Mouse (Mus musculus): Measurements from ENCODE around the gene Cfap65. TPM values are rescaled to one million over a fixed set of nuclear protein-coding genes. Genes with fewer than 3 reads are reported as not detected.

The Cfap65 gene
- polyA plus RNA-seq, 1 experiment from 2014 or later: not detected

DNA sequence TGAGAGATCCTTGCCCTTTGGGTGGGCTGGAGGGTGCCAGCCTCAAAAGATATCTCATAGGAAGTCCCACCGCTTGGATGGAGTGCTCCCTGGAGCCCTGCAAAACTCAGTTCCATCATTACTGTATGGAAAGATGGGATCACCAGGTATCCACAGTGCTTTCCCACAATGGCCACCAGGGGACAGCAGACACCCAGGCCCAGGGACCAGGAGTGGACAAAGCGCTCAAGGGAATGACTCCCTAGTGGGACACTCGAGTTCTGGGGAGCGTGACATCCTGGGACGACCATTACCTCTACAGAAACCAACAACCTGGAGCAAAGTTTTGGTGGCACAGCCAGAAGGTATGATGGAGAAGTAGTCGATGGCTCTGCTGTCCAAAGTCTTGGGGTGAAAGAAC is 8.7 kb downstream of the Cfap65 start:
- no peak overlapping the region for H3K9ac ChIP-seq
- 30% methylated on average over 6 of the region's 6 CpGs for WGBS
- H3K27ac ChIP-seq: no peak overlapping the region
- ATAC-seq (ENCODE audit: insufficient number of reproducible peaks, insufficient read depth, low FRiP score, low TSS enrichment, low read depth): no peak
- H3K4me3 ChIP-seq: no peak overlapping the region
- H3K4me2 ChIP-seq: no peak overlapping the region
- peaks cover 63% of the 10 kb centered on the region for H3K27me3 ChIP-seq
- no peaks in the 10 kb centered on the region for H3K4me1 ChIP-seq
- H3K9me3 ChIP-seq: no peaks in the 10 kb centered on the region
- H3K36me3 ChIP-seq: no peaks in the 10 kb centered on the region

DNA sequence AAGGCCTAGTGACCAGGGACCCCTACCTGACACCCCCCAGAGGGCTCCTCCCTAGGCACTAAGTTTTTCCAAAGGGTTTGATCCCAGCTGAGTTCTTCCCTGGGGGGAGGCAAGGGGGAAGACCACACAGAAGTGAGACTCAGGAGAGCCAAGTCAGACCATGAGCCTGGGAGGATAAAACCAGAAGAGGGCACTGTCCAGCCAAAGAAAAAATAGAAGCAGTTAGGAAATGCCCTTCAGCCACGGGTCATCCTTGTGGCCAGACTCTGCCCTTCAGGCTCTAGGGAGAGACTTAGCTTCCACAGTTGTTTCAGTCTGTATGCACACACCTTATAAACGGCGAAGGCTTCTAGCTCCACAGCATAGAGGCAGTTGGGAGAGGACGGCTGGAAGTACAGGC is 10.9 kb downstream of the Cfap65 start:
- ATAC-seq (ENCODE audit: insufficient number of reproducible peaks, insufficient read depth, low FRiP score, low TSS enrichment, low read depth): no peak
- WGBS: 58% methylated on average over 4 of the region's 4 CpGs
- Histone ChIP-seq H3K4me2 (no peak overlapping the region), H3K27me3 (peaks cover 48% of the 10 kb centered on the region), H3K27ac (no peak overlapping the region), H3K9me3 (no peaks in the 10 kb centered on the region), H3K9ac (no peak overlapping the region), H3K4me1 (no peaks in the 10 kb centered on the region), H3K36me3 (no peaks in the 10 kb centered on the region), H3K4me3 (no peak overlapping the region)

DNA sequence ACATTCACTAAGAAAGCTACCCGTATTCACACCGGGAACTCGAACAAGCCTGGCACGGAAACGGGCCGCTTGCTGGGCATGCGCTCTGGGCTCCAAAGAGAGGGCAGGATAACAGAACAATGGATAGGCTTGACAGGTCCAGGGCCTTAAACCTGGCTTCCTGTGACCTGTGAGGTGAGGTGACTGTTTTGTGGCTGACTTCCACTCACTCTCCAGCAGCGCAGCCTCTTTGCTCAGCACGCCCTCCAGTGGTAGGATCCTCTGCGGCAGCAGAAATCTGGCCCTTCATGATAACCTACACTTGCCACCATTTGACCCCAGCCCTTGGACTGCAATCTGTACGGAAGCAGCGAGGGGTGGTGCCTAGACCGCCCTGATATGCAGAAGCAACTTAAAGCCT is 19.7 kb downstream of the Cfap65 start:
- Histone ChIP-seq H3K36me3 (no peaks in the 10 kb centered on the region), H3K27me3 (peaks cover 35% of the 10 kb centered on the region), H3K4me1 (no peaks in the 10 kb centered on the region), H3K4me2 (0 out of 2 replicates have a peak overlapping the region, but pooled peaks have one; percentile 2), H3K27ac (no peak overlapping the region), H3K9ac (no peak overlapping the region), H3K9me3 (peaks cover 2% of the 10 kb centered on the region; the same call in 1 of the 2 replicates), H3K4me3 (no peak overlapping the region)
- WGBS: 26% methylated on average over 13 of the region's 13 CpGs
- ATAC-seq (ENCODE audit: insufficient number of reproducible peaks, insufficient read depth, low FRiP score, low TSS enrichment, low read depth): no peak

- no peak for ATAC-seq (ENCODE audit: insufficient number of reproducible peaks, insufficient read depth, low FRiP score, low TSS enrichment, low read depth)
- H3K9me3 ChIP-seq: no peaks in the 10 kb centered on the region
- H3K4me3 ChIP-seq: no peak overlapping the region
- peaks cover 97% of the 10 kb centered on the region for H3K27me3 ChIP-seq
- no peak overlapping the region for H3K4me2 ChIP-seq
- no peak overlapping the region for H3K9ac ChIP-seq
- H3K36me3 ChIP-seq: no peaks in the 10 kb centered on the region
- H3K27ac ChIP-seq: no peak overlapping the region
- peaks cover 18% of the 10 kb centered on the region for H3K4me1 ChIP-seq
- WGBS: 28% methylated on average over 6 of the region's 6 CpGs
These were observed 33.2 kb downstream of the Cfap65 start for GRCm38 (mm10) chr1:74902191-74902590.

- Histone ChIP-seq H3K4me2 (no peak overlapping the region), H3K4me1 (peaks cover 18% of the 10 kb centered on the region), H3K27ac (no peak overlapping the region), H3K9ac (no peak overlapping the region), H3K9me3 (no peaks in the 10 kb centered on the region), H3K36me3 (no peaks in the 10 kb centered on the region), H3K4me3 (no peak overlapping the region), H3K27me3 (peaks cover 99% of the 10 kb centered on the region)
- 2% methylated on average over 3 of the region's 3 CpGs for WGBS
- no peak for ATAC-seq (ENCODE audit: insufficient number of reproducible peaks, insufficient read depth, low FRiP score, low TSS enrichment, low read depth)
These were observed 33.7 kb downstream of the Cfap65 start for GRCm38 (mm10) chr1:74901686-74902085.

- no peaks in the 10 kb centered on the region for H3K9me3 ChIP-seq
- peaks cover 99% of the 10 kb centered on the region for H3K27me3 ChIP-seq
- H3K36me3 ChIP-seq: no peaks in the 10 kb centered on the region
- H3K27ac ChIP-seq: no peak overlapping the region
- H3K4me1 ChIP-seq: peaks cover 18% of the 10 kb centered on the region
- no peak for ATAC-seq (ENCODE audit: insufficient number of reproducible peaks, insufficient read depth, low FRiP score, low TSS enrichment, low read depth)
- under 1% methylated on average over 61 of the region's 66 CpGs for WGBS
- peak overlapping the region; percentile 37 for H3K4me3 ChIP-seq
- peak overlapping the region; percentile 54; the same call in 1 of the 2 replicates for H3K9ac ChIP-seq
- H3K4me2 ChIP-seq: peak overlapping the region; percentile 66
These were observed 34.8 kb downstream of the Cfap65 start for GRCm38 (mm10) chr1:74900341-74901285.

DNA sequence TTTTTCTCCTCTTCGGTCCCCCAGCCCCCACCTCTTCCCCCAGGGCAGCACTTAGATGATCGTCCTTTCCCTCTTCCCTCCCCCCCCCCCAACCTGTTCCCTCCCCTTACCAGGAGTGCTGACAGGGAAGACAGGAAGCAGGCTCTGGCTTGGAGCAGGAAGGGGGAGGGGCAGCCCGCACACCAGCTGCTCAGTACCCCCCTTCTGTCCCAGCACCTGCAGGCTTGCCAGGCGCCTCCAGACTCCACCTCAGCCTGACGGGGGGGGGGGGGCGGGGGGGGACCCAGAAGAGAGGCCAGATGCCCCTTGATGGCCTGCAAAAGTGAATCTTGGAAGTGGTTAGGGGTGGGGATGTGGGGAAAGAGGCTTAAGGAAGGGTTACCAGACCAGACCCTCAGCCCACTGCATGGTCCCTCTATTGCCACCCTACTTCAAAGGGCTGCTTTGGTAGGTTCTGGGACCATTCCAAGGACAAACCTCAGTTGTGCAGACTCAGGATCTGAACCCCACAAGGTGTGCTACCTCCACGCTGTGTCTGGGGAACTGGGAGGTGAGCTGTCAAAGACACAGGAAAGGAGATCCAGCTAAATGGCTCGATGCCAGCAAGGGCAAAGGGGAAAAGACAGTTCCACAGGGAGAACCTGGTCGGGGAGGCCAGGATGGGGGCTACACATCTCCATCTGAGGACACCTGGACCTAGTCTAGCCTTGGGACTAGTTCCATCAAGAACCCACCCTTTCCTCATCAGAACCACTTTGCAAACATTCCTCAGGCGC is 36.6 kb downstream of the Cfap65 start:
- Histone ChIP-seq H3K36me3 (no peaks in the 10 kb centered on the region), H3K9ac (no peak overlapping the region), H3K4me3 (no peak overlapping the region), H3K9me3 (no peaks in the 10 kb centered on the region), H3K4me1 (peaks cover 18% of the 10 kb centered on the region), H3K4me2 (no peak overlapping the region), H3K27me3 (peaks cover 100% of the 10 kb centered on the region), H3K27ac (no peak overlapping the region)
- no peak for ATAC-seq (ENCODE audit: insufficient number of reproducible peaks, insufficient read depth, low FRiP score, low TSS enrichment, low read depth)
- 8% methylated on average over 8 of the region's 10 CpGs for WGBS

- H3K27me3 ChIP-seq: peaks cover 100% of the 10 kb centered on the region
- whole genome bisulfite sequencing: 1% methylated on average over 7 of the region's 7 CpGs
- no peak for ATAC-seq (ENCODE audit: insufficient number of reproducible peaks, insufficient read depth, low FRiP score, low TSS enrichment, low read depth)
- H3K4me2 ChIP-seq: no peak overlapping the region
- no peaks in the 10 kb centered on the region for H3K36me3 ChIP-seq
- H3K9me3 ChIP-seq: no peaks in the 10 kb centered on the region
- no peak overlapping the region for H3K4me3 ChIP-seq
- peaks cover 19% of the 10 kb centered on the region for H3K4me1 ChIP-seq
- no peak overlapping the region for H3K9ac ChIP-seq
- no peak overlapping the region for H3K27ac ChIP-seq
These were observed 37.4 kb downstream of the Cfap65 start for GRCm38 (mm10) chr1:74897976-74898375.

- WGBS: 17% methylated on average over 4 of the region's 4 CpGs
- Histone ChIP-seq H3K4me3 (no peak overlapping the region), H3K9ac (no peak overlapping the region), H3K27me3 (peaks cover 100% of the 10 kb centered on the region), H3K36me3 (no peaks in the 10 kb centered on the region), H3K4me2 (no peak overlapping the region), H3K4me1 (peaks cover 11% of the 10 kb centered on the region), H3K27ac (no peak overlapping the region), H3K9me3 (no peaks in the 10 kb centered on the region)
- ATAC-seq (ENCODE audit: insufficient number of reproducible peaks, insufficient read depth, low FRiP score, low TSS enrichment, low read depth): no peak
These were observed 40.4 kb downstream of the Cfap65 start for GRCm38 (mm10) chr1:74894966-74895365.

DNA sequence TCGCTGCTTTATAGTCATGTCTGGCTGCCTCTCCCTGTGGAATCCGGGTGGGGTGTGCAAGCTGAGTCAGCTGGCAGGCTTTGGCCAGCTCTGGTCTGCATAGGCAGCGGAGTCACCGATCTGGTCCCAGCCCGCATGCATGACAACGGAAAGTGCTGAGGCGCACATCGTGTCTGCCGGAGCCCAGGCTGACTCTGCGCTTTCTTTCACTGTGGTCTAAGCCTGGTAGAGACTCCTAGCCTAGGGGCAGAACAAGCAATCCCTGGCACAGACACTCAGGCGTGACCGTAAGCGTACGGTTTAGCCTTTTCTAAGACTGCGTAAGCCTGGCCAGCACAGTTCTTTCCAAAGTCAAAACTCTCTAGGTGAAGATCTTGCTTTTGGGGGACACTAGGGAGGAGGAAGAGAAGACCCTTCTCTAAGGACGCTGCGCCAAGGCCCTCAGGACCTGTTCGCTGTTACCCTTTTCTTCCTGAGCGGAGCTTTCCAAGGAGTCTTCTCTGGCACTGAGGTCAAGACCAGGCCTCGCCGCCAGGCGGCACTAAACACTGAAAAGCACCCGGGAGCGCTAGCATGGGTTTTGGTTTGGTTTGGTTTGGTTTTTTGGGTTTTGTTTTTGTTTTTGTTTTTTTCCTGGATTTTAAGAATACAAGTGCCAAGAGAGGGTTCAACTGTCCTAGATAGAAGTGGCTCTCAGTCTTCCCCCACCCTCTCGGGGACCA is 42.1 kb downstream of the Cfap65 start, which contains the start of gene Cryba2:
TSS of gene Cryba2 (minus strand) at position 10 of the 722 bp plus-strand sequence.
- Histone ChIP-seq H3K27ac (no peak within 1 kb of the TSS), H3K27me3 (peaks cover 99% of the 10 kb centered on the region), H3K4me2 (peak within 1 kb of the TSS; percentile 18), H3K36me3 (no peaks in the 10 kb centered on the region), H3K4me3 (no peak within 1 kb of the TSS), H3K9me3 (no peaks in the 10 kb centered on the region), H3K9ac (no peak within 1 kb of the TSS), H3K4me1 (peaks cover 11% of the 10 kb centered on the region)
- WGBS: 2% methylated on average over 25 of the region's 25 CpGs
- no peak for ATAC-seq (ENCODE audit: insufficient number of reproducible peaks, insufficient read depth, low FRiP score, low TSS enrichment, low read depth)
